Mouse (Mus musculus) E14TG2a.4 (cell line): ENCODE measurements at regions not wholly inside any gene's neighbourhood (a gene's known extent, or its start where the extent isn't known, plus 50 kb on each side); places are given as distances from the start of the nearest gene placed in this dataset.
A peak's percentile ranks its signal among the peaks of the same experiment; 100 is the strongest.
"Not testable (repeated sequence)": the region's sequence is repeated elsewhere in the genome, so short reads cannot be mapped to it uniquely, and the experiment has no call there.

Experiments
- H3K27me3 ChIP-seq: 2 replicates; pipeline ENCODE4 v1.6.1; 2014; ENCODE audit warnings: low read length, control low read depth; ENCODE audit not compliant: insufficient read depth
- H3K36me3 ChIP-seq: 2 replicates; pipeline ENCODE4 v1.6.1; 2014; ENCODE audit warnings: low read length, control low read depth; ENCODE audit not compliant: insufficient read depth
- H3K4me1 ChIP-seq: replicated peaks from 2 replicates; pipeline ENCODE4 v1.6.1; 2014; ENCODE audit warnings: low read depth, low read length, control low read depth
- H3K4me3 ChIP-seq: replicated peaks from 2 replicates; pipeline ENCODE4 v1.5.1; 2014; ENCODE audit warnings: mild to moderate bottlenecking, low read length
- H3K9me3 ChIP-seq: 2 replicates; pipeline ENCODE4 v1.6.1; 2014; ENCODE audit warnings: low read length, control low read depth
- CTCF ChIP-seq: conservative IDR thresholded peaks from 2 replicates; pipeline ENCODE4 v1.5.1; 2014; ENCODE audit warnings: low read length
- NANOG ChIP-seq: IDR thresholded peaks from 2 replicates; pipeline ENCODE4 v1.6.1; 2014; ENCODE audit warnings: borderline replicate concordance, low read length, mixed read lengths
- POU5F1 ChIP-seq: IDR thresholded peaks from 2 replicates; pipeline ENCODE4 v1.6.1; 2014; ENCODE audit warnings: low read length, borderline replicate concordance

DNA sequence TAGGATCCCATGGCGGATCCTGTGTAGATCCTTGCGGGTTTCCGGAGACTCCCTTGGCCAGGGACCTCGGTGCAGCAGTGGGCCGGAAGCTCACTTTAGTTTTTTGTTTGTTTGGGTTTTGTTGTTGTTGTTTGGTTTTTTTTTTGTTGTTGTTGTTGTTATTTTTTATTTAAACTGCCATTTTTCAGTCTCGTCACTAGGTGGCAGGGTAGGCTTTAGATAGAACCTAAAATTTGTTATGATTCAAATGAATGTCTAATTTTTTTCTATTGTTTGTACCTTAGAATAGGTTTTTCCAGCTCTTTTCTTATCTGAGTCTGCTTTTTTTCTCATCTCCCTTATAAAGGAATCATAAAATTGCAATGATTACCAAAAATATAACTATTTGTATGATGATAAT lies 834.4 kb upstream of the Tacstd2 start:
- Histone ChIP-seq H3K4me1 (no peaks in the 10 kb centered on the region), H3K9me3 (peaks cover 11% of the 10 kb centered on the region; the same call in 1 of the 2 replicates), H3K4me3 (no peak overlapping the region), H3K27me3 (no peaks in the 10 kb centered on the region), H3K36me3 (no peaks in the 10 kb centered on the region)
- TF ChIP-seq POU5F1 (no peak), NANOG (no peak), CTCF (0 out of 2 replicates have a peak, but pooled peaks have one; percentile 7)

- Histone ChIP-seq H3K36me3 (no peaks in the 10 kb centered on the region), H3K9me3 (no peaks in the 10 kb centered on the region), H3K4me1 (no peaks in the 10 kb centered on the region), H3K27me3 (no peaks in the 10 kb centered on the region), H3K4me3 (no peak overlapping the region)
- TF ChIP-seq POU5F1 (no peak), NANOG (no peak), CTCF (no peak)
Measured at GRCm38 (mm10) chr6:68339846-68340245, 804.2 kb upstream of the Tacstd2 start.

GRCm38 (mm10) chr6:68339205-68339604 lies 803.6 kb upstream of the Tacstd2 start:
- H3K27me3 ChIP-seq, H3K4me3 ChIP-seq, H3K36me3 ChIP-seq, H3K9me3 ChIP-seq, H3K4me1 ChIP-seq: not testable (repeated sequence)

GRCm38 (mm10) chr6:68311409-68311808 lies 775.8 kb upstream of the Tacstd2 start:
- Histone ChIP-seq H3K9me3 (no peaks in the 10 kb centered on the region), H3K4me1 (no peaks in the 10 kb centered on the region), H3K36me3 (no peaks in the 10 kb centered on the region), H3K27me3 (no peaks in the 10 kb centered on the region), H3K4me3 (no peak overlapping the region)
- TF ChIP-seq POU5F1, result no peak
- no peak for TF ChIP-seq CTCF
- TF ChIP-seq NANOG, result no peak

GRCm38 (mm10) chr6:68302133-68302532 lies 766.5 kb upstream of the Tacstd2 start:
- Histone ChIP-seq H3K9me3 (no peaks in the 10 kb centered on the region), H3K4me1 (no peaks in the 10 kb centered on the region), H3K4me3 (no peak overlapping the region), H3K36me3 (no peaks in the 10 kb centered on the region), H3K27me3 (no peaks in the 10 kb centered on the region)
- TF ChIP-seq NANOG (no peak), POU5F1 (no peak), CTCF (no peak)

- Histone ChIP-seq H3K9me3 (peaks cover 4% of the 10 kb centered on the region; the same call in 1 of the 2 replicates), H3K4me3 (no peak overlapping the region), H3K27me3 (no peaks in the 10 kb centered on the region), H3K4me1 (no peaks in the 10 kb centered on the region), H3K36me3 (no peaks in the 10 kb centered on the region)
- TF ChIP-seq POU5F1 (no peak), CTCF (no peak), NANOG (no peak)
Measured at GRCm38 (mm10) chr6:68256725-68257124, 721.1 kb upstream of the Tacstd2 start.

DNA sequence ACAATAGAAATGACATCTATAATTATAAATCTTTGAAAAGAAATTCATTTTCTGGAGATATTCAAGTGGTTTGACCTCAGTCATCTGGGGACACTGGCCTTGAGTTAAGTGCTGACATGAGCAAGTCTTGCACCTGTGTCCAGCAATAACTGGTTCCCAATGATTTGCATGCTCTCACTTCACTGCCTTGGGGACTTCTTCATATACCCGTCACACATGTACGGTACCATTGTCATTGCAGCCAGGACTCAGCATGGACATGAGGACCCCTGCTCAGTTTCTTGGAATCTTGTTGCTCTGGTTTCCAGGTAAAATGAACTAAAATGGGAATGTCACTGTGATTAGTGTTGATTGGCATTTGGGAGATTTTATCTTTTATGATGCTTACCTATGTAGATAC lies 720.6 kb upstream of the Tacstd2 start:
- no peaks in the 10 kb centered on the region for H3K4me1 ChIP-seq
- no peaks in the 10 kb centered on the region for H3K36me3 ChIP-seq
- H3K9me3 ChIP-seq, result peaks cover 4% of the 10 kb centered on the region; the same call in 1 of the 2 replicates
- H3K4me3 ChIP-seq, result no peak overlapping the region
- H3K27me3 ChIP-seq, result no peaks in the 10 kb centered on the region
- TF ChIP-seq CTCF (no peak), POU5F1 (no peak), NANOG (no peak)

- no peaks in the 10 kb centered on the region for H3K27me3 ChIP-seq
- no peaks in the 10 kb centered on the region for H3K36me3 ChIP-seq
- H3K9me3 ChIP-seq, result peaks cover 29% of the 10 kb centered on the region
- H3K4me1 ChIP-seq, result no peaks in the 10 kb centered on the region
- H3K4me3 ChIP-seq, result no peak overlapping the region
- TF ChIP-seq CTCF (no peak), NANOG (no peak), POU5F1 (no peak)
Measured at GRCm38 (mm10) chr6:68252730-68253129, 717.1 kb upstream of the Tacstd2 start.

DNA sequence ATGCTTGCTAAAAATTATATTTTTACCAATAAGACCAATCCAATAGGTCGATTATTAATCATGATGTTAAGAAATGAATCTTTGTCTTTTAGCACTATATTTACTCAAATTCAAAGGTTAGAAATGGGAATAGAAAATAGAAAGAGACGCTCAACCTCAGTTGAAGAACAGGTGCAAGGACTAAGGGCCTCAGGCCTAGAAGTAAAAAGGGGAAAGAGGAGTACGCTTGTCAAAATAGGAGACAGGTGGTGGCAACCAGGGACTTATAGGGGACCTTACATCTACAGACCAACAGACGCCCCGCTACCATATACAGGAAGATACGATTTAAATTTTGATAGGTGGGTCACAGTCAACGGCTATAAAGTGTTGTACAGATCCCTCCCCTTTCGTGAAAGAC lies 715.7 kb upstream of the Tacstd2 start:
- H3K27me3 ChIP-seq, result not testable (repeated sequence)

DNA sequence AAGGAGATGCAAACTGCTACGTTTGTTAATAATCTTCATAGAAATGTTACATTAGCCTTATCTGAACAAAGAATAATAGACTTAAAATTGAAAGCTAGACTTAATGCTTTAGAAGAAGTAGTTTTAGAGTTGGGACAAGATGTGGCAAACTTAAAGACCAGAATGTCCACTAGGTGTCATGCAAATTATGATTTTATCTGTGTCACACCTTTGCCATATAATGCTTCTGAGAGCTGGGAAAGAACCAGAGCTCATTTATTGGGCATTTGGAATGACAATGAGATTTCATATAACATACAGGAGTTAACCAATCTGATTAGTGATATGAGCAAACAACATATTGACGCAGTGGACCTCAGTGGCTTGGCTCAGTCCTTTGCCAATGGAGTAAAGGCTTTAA lies 714.8 kb upstream of the Tacstd2 start:
- H3K4me1 ChIP-seq, H3K27me3 ChIP-seq, H3K4me3 ChIP-seq, H3K36me3 ChIP-seq: not testable (repeated sequence)
- H3K9me3 ChIP-seq, result peaks cover 50% of the 10 kb centered on the region

More for the DNA sequence above, 715.7 kb upstream of the Tacstd2 start:
- not testable (repeated sequence) for H3K4me3 ChIP-seq, H3K4me1 ChIP-seq, H3K36me3 ChIP-seq
- peaks cover 40% of the 10 kb centered on the region for H3K9me3 ChIP-seq

DNA sequence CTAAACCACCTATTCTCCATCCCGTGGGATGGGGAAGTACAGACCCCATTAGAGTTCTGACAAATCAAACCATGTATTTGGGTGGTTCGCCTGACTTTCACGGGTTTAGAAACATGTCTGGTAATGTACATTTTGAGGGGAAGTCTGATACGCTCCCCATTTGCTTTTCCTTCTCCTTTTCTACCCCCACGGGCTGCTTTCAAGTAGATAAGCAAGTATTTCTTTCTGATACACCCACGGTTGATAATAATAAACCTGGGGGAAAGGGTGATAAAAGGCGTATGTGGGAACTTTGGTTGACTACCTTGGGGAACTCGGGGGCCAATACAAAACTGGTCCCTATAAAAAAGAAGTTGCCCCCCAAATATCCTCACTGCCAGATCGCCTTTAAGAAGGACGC lies 713.7 kb upstream of the Tacstd2 start:
- not testable (repeated sequence) for H3K4me3 ChIP-seq, H3K4me1 ChIP-seq, H3K36me3 ChIP-seq, H3K27me3 ChIP-seq
- peaks cover 61% of the 10 kb centered on the region for H3K9me3 ChIP-seq

- not testable (repeated sequence) for H3K36me3 ChIP-seq, H3K4me3 ChIP-seq, H3K27me3 ChIP-seq, H3K4me1 ChIP-seq
- H3K9me3 ChIP-seq, result peaks cover 68% of the 10 kb centered on the region
Measured at GRCm38 (mm10) chr6:68248018-68248533, 712.5 kb upstream of the Tacstd2 start.

- H3K27me3 ChIP-seq, H3K36me3 ChIP-seq, H3K4me3 ChIP-seq, H3K4me1 ChIP-seq: not testable (repeated sequence)
- H3K9me3 ChIP-seq, result peaks cover 59% of the 10 kb centered on the region
Measured at GRCm38 (mm10) chr6:68242749-68243148, 707.2 kb upstream of the Tacstd2 start.
